Mouse (Mus musculus) MEL-GATA-1-ER (cell line): ENCODE results near the gene Kctd10.
A peak's percentile ranks its signal among the peaks of the same experiment; 100 is the strongest.

ENCODE experiments used
- DNase-seq: peaks from one replicate; pipeline ENCODE4 v3.0.0-alpha.2; 2012; ENCODE audit warnings: low read depth; ENCODE audit errors: extremely low read depth

Gene Kctd10

GRCm38 (mm10) chr5:114379763-114380162 is 545 bp downstream of the Kctd10 start:
- no peak for DNase-seq

GRCm38 (mm10) chr5:114378936-114379335 is 1.4 kb downstream of the Kctd10 start:
- no peak for DNase-seq

GRCm38 (mm10) chr5:114378177-114378920 is 2.0 kb downstream of the Kctd10 start:
- peak; percentile 50 for DNase-seq

GRCm38 (mm10) chr5:114374409-114375213 is 5.7 kb downstream of the Kctd10 start:
- DNase-seq: peak; percentile 91

- no peak for DNase-seq
Observed at GRCm38 (mm10) chr5:114373581-114373980, 6.7 kb downstream of the Kctd10 start.

GRCm38 (mm10) chr5:114373174-114373573 is 7.1 kb downstream of the Kctd10 start:
- DNase-seq: no peak

- DNase-seq: no peak
Observed at GRCm38 (mm10) chr5:114372565-114372964, 7.7 kb downstream of the Kctd10 start.

GRCm38 (mm10) chr5:114371731-114372473 is 8.4 kb downstream of the Kctd10 start:
- DNase-seq: no peak

- peak; percentile 74 for DNase-seq
Observed at GRCm38 (mm10) chr5:114371331-114371730, 9.0 kb downstream of the Kctd10 start.

GRCm38 (mm10) chr5:114370371-114370776 is 9.9 kb downstream of the Kctd10 start:
- DNase-seq: no peak

GRCm38 (mm10) chr5:114369921-114370320 is 10.4 kb downstream of the Kctd10 start:
- DNase-seq: no peak

- DNase-seq: no peak
Observed at GRCm38 (mm10) chr5:114368803-114369496, 11.4 kb downstream of the Kctd10 start.

- DNase-seq: no peak
Observed at GRCm38 (mm10) chr5:114368121-114368520, 12.2 kb downstream of the Kctd10 start.

GRCm38 (mm10) chr5:114365043-114365752 is 15.1 kb downstream of the Kctd10 start:
- DNase-seq: no peak

GRCm38 (mm10) chr5:114360968-114361367 is 19.3 kb downstream of the Kctd10 start:
- DNase-seq: no peak

- DNase-seq: no peak
Observed at GRCm38 (mm10) chr5:114359586-114359985, 20.7 kb downstream of the Kctd10 start.

- DNase-seq: no peak
Observed at GRCm38 (mm10) chr5:114358833-114359232, 21.5 kb downstream of the Kctd10 start.

- no peak for DNase-seq
Observed at GRCm38 (mm10) chr5:114356936-114357751, 23.2 kb downstream of the Kctd10 start.

GRCm38 (mm10) chr5:114356250-114356935 is 23.9 kb downstream of the Kctd10 start:
- DNase-seq: peak; percentile 44
